Mouse (Mus musculus) bone marrow, adult 2 months (tissue): Measurements from ENCODE around the gene Msrb2.

Source experiments
- CTCF ChIP-seq: fragments of 200-500 bp; IDR thresholded peaks from 2 replicates; pipeline ENCODE4 v1.5.1; 2011; ENCODE audit warnings: low read length, control low read depth; ENCODE audit not compliant: control insufficient read depth, insufficient read depth
- POLR2A ChIP-seq: fragments of 200-500 bp; IDR thresholded peaks from 2 replicates; pipeline ENCODE4 v1.6.1; 2011; ENCODE audit warnings: low read depth, mild to moderate bottlenecking, control low read depth, low read length, borderline replicate concordance; ENCODE audit not compliant: control insufficient read depth

- TF ChIP-seq CTCF (no peak), POLR2A (no peak)
Observed at GRCm38 (mm10) chr2:19390411-19391143, 19.3 kb downstream of the Msrb2 start.
